Mouse (Mus musculus): ENCODE measurements around the gene Zbtb7a.

The Zbtb7a gene

DNA sequence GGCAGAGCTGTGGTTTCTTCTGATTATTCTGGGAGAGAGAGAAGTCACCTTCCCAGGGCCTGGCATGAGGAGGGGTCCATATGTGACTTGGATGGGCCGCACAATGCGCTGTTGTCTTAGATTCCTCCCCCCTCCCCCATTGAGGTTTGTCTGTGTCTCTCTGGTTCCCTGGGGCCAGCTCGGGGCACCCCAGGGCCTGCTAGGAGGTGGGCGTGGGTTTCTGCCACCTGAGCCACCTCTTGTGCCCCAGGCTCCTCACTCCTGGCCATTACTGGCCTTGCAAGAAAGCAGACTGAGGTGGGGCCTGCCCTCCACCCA lies 4.5 kb downstream of the Zbtb7a start:
- DNase-seq: no peak

DNA sequence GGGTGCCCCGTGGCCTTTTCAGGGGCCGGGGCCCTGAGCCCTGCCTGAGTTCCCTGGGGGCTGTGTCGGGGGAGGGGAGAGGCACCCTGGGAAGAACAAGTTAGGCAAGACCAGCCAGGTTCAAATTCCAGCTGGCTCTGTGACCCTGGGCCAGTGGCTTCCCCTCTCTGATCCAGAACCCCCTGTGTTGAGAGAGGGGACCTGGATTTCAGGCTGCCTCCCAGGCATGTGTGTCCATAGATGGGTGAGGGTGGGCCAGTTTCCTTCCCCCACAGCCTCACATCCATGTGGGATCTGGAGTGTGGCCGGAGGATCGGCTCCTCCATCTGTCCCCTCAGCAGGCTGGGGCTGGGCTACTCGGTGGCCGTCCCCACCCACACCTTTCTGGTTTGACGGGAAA lies 5.0 kb downstream of the Zbtb7a start:
- DNase-seq: peak; percentile 79

DNA sequence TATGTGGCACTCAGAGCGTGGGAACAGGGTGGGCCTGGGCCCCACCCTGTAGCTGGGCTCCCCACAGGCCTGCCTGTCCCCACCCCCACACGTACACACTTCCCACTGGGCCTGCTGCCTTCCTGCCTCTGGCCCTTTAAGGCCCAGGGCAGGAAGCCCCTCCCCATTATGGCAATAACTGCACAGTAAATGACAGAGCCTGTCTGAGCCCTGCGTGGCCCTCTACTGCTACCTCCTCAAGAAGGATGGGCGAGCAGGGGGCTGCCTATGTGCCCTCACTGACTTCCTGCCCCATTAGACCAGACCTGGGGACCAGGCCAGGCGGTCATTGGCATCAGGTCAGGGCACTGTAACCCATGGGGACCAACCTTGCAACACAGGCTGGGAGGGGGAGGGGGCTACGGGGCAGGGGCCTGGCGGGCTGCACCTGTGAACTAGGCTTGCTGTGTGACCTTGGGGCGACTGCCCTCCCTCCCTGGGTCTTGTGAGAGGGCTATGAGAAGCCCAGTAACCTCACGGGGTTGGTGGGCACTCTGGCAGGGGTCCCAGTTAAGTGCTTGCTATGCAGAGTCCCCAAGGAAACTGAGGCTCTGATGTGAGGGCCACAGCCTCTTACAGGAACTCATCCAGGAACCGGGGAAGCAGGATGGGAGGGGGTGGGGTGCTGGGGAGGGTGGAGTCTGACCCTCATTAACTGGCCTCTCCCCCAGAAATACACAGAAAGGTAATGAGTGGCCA lies 5.9 kb downstream of the Zbtb7a start:
- peak; percentile 72 for DNase-seq

DNA sequence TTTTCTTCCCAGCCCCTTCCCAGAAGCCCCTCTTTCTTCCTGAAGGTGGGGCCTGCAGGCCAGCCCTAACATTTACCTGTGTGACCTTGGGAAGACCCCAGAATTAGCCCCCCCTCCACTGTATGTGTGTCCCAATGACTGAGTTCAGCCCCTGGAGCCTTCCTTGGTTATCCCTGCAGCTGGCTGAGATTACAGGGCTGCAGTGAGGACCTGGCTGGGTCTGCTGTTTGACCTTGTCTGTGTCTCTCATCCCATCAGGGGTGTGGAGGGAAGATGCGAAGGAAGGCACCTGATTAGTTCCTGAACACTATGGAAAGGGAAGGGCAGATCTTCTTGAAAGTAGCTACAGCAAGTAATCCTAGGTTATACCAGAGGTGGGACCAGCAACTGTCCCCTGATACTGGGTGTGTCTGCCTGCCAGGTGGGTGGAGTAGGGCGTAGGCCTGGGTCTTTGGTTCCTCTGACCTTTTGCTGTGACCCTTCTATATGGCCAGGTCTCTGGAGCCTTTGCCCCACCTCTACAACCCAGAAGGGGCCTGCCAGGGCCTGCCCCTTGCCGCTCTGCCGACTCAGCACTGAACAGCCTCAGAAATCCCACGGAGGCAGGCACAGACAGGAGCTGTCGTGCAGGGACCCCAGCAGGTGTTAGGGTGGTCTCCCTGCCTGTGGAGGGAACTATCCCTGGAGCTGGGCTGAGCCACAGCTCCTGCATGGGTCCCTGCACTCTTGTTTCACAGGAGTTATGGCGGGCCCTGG lies 6.6 kb downstream of the Zbtb7a start:
- DNase-seq: peak; percentile 56

DNA sequence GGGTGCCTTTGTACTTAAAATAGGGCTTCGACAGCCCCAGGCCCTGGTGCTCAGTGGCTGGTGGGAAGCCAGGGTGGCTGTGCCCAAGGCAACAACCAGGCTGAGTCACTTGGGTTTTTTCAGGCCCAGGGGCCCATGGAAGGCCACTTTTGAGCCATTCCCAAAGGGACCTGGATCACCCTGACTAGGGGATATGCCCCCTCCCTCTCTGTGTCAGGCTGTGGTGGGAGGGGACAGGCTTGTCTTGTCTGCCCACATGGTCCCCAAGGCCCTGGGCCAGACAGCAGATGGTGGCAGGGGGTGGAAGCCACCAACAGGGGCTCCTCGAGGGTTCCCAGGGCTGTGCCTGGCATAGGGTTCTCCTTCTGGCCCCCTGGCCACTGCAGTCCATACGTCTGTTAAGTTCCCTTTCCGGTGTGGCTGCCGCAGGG lies 7.5 kb downstream of the Zbtb7a start:
- DNase-seq: peak; percentile 79

GRCm38 (mm10) chr10:81143157-81143633 lies 8.2 kb downstream of the Zbtb7a start:
- peak; percentile 83 for DNase-seq

- no peak for DNase-seq
Measured at GRCm38 (mm10) chr10:81143845-81144437, 8.9 kb downstream of the Zbtb7a start.

DNA sequence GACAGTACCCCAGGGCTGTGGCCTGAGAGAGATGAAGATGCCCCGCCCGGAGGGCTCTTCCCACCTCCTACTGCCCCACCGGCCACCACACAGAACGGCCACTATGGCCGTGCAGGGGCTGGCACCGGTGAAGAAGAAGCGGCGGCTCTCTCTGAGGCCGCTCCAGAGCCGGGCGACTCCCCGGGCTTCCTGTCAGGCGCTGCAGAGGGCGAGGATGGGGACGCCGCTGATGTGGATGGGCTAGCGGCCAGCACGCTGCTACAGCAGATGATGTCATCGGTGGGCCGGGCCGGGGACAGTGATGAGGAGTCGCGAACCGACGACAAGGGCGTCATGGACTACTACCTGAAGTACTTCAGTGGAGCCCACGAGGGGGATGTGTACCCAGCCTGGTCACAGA lies 9.6 kb downstream of the Zbtb7a start:
- DNase-seq: peak; percentile 59

- DNase-seq: no peak
Measured at GRCm38 (mm10) chr10:81145307-81145706, 10.3 kb downstream of the Zbtb7a start.

GRCm38 (mm10) chr10:81145778-81146177 lies 10.8 kb downstream of the Zbtb7a start:
- no peak for DNase-seq

DNA sequence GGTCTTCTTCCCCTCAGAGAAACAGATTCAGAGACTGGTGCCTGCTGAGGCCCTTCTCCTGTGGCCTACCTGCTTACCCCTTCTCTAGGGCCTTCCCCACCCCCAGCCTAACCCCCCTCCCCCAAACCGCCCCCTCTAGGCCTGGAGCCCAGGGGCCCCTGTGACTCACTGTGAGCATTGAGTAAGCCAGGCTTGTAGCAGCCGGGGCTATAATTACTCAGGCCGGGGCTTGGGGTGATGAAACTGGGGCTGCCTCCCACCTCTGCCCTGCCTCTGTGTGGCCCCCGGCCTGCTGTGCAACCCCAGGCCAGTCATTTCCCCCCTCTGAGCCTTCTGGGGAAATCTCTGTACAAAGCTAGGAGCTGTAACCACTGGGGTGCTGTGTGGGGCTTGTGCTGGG lies 11.3 kb downstream of the Zbtb7a start:
- DNase-seq: no peak

- DNase-seq: no peak
Measured at GRCm38 (mm10) chr10:81151261-81151660, 16.2 kb downstream of the Zbtb7a start.

DNA sequence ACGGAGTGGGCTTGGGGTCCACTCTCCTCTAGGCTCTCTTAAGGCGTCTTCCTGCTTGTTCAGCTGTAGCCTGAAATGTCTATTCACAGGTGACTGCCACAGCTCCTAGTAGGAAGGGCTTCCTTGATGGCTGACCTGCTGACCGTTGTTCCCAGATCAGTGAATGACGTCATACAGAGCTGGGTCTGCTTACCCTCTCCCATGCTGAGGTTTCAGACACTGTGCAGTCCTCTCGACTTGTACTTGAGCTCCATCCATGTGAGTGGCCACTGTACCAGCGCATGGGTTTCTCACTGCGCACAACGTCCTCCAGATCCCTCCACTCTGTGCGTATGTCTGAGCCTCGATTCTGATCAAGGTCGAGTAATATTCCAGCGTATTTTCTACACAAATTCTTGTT lies 17.6 kb downstream of the Zbtb7a start:
- no peak for DNase-seq

DNA sequence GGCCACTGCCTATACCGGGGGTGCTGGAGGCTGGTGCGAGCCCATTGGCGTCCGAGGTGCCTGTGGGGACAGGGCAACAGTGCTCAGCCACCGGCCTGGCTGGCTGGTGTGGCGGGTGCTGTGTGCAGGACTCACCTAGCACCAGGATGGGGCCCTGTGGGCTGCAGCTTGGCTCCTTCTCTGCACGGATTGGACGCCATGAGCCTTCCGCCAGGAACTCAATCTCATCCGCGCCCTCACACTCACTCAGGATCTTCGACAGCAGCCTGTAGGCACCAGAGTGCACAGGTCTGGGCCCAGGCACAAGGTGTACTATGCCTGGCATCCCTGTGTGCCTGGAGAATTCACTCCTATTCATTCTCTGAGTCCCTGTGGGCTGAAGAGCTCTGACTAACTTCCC lies 19.3 kb downstream of the Zbtb7a start:
- DNase-seq: no peak

- DNase-seq: no peak
Measured at GRCm38 (mm10) chr10:81154736-81155135, 19.7 kb downstream of the Zbtb7a start.

- DNase-seq: no peak
Measured at GRCm38 (mm10) chr10:81161602-81162317, 26.7 kb downstream of the Zbtb7a start.

- no peak for DNase-seq
Measured at GRCm38 (mm10) chr10:81162318-81162652, 27.3 kb downstream of the Zbtb7a start.

GRCm38 (mm10) chr10:81165118-81165517 lies 30.1 kb downstream of the Zbtb7a start:
- peak; percentile 85 for DNase-seq

DNA sequence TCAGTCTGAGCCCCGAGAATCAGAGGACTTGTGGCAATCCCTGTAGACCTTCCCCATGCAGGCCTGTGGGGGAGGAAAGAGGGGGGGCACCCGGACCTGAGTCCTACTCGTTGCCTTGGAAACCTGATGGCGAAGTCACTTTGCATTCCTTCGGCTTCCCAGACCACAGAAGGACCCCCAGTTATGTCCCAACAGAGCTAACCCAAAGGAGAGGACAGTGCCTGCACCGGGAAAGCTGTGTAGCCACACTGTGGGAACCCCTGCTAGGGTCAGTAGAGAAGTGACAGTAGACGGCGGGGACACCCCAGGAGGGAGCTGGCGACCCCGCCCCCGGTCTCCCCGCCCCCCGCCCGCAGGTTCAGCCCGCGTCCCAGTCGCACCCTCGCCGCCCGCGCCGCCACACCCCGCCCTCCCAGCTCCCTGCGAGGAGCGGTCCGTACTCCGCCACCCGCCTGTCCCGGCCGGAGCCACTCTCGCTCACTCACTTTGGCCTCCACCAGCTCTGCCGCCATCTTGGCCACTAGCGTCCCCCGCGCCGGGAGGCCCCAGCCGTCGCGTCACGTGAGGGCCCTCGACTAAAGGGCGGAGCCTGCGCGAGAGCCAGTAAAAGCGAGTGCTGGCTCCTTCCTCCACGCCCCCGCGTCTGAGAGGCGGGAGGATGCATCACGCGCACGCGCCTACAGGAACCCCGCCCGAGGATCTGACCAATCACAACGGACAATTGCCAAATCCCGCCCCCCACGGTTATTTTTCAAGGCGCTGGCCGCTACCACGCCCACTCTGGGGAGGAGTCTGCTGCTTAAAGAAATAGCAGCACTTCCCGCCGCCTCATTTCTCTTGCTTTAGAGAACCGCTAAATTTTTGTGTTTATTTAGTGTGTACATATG lies 32.4 kb downstream of the Zbtb7a start, which contains the start of gene Pias4:
Pias4 (minus strand) TSS at position 724 of the 887 bp plus-strand sequence.
- DNase-seq: peak; percentile 100

- DNase-seq: no peak
Measured at GRCm38 (mm10) chr10:81168087-81168431, 33.0 kb downstream of the Zbtb7a start.

DNA sequence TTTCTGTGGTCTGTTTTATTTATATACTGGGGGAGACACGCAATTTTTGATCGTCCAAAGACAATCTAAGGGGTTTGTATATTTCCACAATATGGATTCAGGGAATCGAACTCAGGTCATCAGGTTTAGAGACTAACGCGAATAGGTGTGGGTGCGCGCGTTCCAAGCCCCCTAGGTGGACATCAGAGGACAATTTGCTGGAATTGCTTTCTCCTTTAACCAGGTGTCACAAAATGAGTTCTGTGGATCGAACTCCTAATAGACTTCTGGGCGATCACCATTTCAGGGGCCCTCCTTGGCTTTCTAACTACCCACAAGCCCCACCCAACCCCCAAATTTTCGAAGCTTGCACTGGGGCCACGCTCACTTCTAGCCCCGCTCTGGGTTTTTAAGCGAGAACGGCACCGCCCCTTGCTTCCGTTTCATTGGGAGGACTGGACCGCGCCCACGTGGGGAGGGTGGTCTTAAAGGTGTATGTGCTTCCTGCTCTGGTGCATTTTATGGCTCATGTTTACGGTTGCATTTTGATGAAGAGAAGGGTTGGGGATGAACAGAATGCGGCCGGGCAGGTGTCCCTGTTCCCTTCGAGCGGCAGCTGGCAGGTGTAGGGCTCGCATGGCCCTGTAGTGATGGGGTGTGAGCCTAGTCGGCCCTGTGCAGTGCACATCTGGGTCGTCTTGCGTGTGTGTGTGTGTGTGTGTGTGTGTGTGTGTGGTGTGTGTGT lies 33.7 kb downstream of the Zbtb7a start:
- peak; percentile 82 for DNase-seq
